Mouse (Mus musculus) liver, embryonic 14.5 days (tissue): ENCODE measurements around the gene Zcrb1. TPM values are rescaled to one million over a fixed set of nuclear protein-coding genes. Genes with fewer than 3 reads are reported as not detected.
A peak's percentile ranks its signal among the peaks of the same experiment; 100 is the strongest.

Source experiments
- ATAC-seq: fragments of 200-750 bp; cut with Nextera tagmentation; 2 replicates; pipeline ENCODE4 v1.8.0; 2017; ENCODE audit warnings: moderate number of reproducible peaks, mild to moderate bottlenecking, moderate library complexity; ENCODE audit not compliant: insufficient read depth
- DNase-seq, 3 experiments: peaks; one replicate each; pipeline ENCODE4 v3.0.0-alpha.2; 2012 to 2013; ENCODE audit warnings: low read depth in 3 of 3, low spot score in 3 of 3
- H3K27ac ChIP-seq: fragments of 300-500 bp; sonication (generic); 2 replicates; pipeline ENCODE4 v1.5.1; 2014; ENCODE audit warnings: moderate library complexity, mild to moderate bottlenecking, control low read depth, inconsistent platforms
- H3K27me3 ChIP-seq: fragments of 300-500 bp; sonication (generic); 2 replicates; pipeline ENCODE4 v1.6.1; 2014; ENCODE audit warnings: mild to moderate bottlenecking, low read length, moderate library complexity; ENCODE audit not compliant: control insufficient read depth, insufficient read depth
- H3K36me3 ChIP-seq: fragments of 300-500 bp; sonication (generic); replicated peaks from 2 replicates; pipeline ENCODE4 v1.6.1; 2014; ENCODE audit warnings: low read depth; ENCODE audit not compliant: control insufficient read depth, insufficient read depth
- H3K4me1 ChIP-seq, 2 experiments: fragments of 200-500 bp in 1 of 2; fragments of 300-500 bp in 1 of 2; sonication (generic) in 1 of 2; replicated peaks; 2 replicates each; pipeline ENCODE4 v1.6.1; 2012 to 2014; ENCODE audit warnings: antibody characterized with exemption in 1 of 2, inconsistent platforms in 1 of 2, low read length in 1 of 2; ENCODE audit not compliant: control insufficient read depth in 2 of 2, insufficient read depth in 2 of 2
- H3K4me2 ChIP-seq: fragments of 300-500 bp; sonication (generic); 2 replicates; pipeline ENCODE4 v1.6.1; 2014; ENCODE audit warnings: low read depth, mild to moderate bottlenecking, control low read depth, moderate library complexity
- H3K4me3 ChIP-seq, 2 experiments: fragments of 200-500 bp in 1 of 2; fragments of 300-500 bp in 1 of 2; sonication (generic) in 1 of 2; 2 replicates each; pipeline ENCODE4 v1.5.1; 2012 to 2014; ENCODE audit warnings: low read depth in 2 of 2, low read length in 2 of 2, mild to moderate bottlenecking in 2 of 2, control low read depth in 1 of 2, inconsistent platforms in 1 of 2, moderate library complexity in 1 of 2; ENCODE audit not compliant: insufficient read depth in 1 of 2
- H3K9ac ChIP-seq: fragments of 300-500 bp; sonication (generic); replicated peaks from 2 replicates; pipeline ENCODE4 v1.6.1; 2014; ENCODE audit warnings: mild to moderate bottlenecking, control low read depth, moderate library complexity
- H3K9me3 ChIP-seq: fragments of 300-500 bp; sonication (generic); 2 replicates; pipeline ENCODE4 v1.6.1; 2016; ENCODE audit warnings: low read length, mixed read lengths; ENCODE audit not compliant: control insufficient read depth
- CTCF ChIP-seq: IDR thresholded peaks from 2 replicates; pipeline ENCODE4 v1.5.1; 2016; ENCODE audit warnings: antibody characterized with exemption, low read depth, control low read depth
- EP300 ChIP-seq: IDR thresholded peaks from 2 replicates; pipeline ENCODE4 v1.6.1; 2016; ENCODE audit warnings: antibody characterized with exemption, low read depth
- WGBS: fragments of 180-500 bp; shearing (Covaris S2); extraction: QIAGEN DNeasy Blood & Tissue Kit; methylation state at CpG from one replicate; pipeline ENCODE4 v1.1.7; 2014; ENCODE audit not compliant: insufficient replicate concordance; 5-methylcytosine and 5-hydroxymethylcytosine counted together
- polyA plus RNA-seq, 2 experiments: library from polyadenylated mRNA; depleted of rRNA in 1 of 2; stranded (reverse) in 1 of 2; unstranded in 1 of 2; fragments of >200 nt; fragmentation: Nextera tagmentation in 1 of 2; extraction: Ambion mirVana in 1 of 2; gene quantifications; 2 replicates each; pipeline versions ENCODE4 v1.2.1 to v1.2.3; 2012 to 2014

Zcrb1 gene
- polyA plus RNA-seq, 2 experiments = 44.0 to 64.0 TPM

DNA sequence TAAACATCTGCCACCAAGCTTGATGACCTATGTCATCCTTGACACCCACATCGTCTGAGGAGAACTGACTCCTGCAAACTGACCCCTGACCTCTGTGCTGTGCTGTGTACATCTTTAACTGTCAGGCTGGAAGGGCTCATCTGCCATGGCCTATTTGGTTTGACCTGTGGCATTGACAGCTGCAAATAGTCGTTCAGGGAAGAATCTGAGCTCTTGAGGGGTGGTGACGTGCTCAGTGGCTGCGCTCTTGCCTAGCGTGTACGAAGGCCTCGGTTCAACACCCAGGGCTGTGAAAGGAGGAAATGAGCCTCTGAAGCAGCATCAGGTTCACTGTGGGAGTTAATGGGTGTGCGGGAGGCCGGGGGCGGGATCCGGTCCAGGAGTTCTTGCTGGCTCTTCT is 35.7 kb upstream of the Zcrb1 start:
- 72% methylated on average over 11 of the region's 11 CpGs for WGBS
- ATAC-seq = no peak
- no peak for DNase-seq
- no peak overlapping the region for H3K4me3 ChIP-seq
- TF ChIP-seq EP300 (no peak), CTCF (no peak)
- H3K27me3 ChIP-seq = no peaks in the 10 kb centered on the region
- no peak overlapping the region for H3K4me2 ChIP-seq
- H3K4me1 ChIP-seq = no peaks in the 10 kb centered on the region
- H3K9me3 ChIP-seq = no peaks in the 10 kb centered on the region
- no peak overlapping the region for H3K9ac ChIP-seq
- no peak overlapping the region for H3K27ac ChIP-seq
- peaks cover 3% of the 10 kb centered on the region; the same call in 1 of the 2 replicates for H3K36me3 ChIP-seq

DNA sequence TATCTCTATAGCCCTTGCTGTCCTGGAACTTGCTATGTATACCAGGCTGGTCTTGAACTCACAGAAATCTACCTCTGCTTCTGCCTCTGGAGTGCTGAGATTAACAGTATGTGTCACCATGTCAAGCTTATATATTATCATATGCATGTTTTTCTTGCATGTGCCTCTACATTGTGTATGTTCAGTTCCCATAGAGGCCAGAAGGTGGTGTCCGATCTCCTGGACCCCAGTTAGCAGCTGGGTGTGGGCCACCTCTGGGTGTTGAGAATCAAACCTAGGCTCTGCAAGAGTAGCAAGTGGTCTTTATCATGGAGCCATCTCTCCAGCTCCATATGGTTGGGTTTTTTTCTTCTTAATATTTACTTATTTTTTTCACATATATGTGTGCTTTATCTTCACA is 24.4 kb upstream of the Zcrb1 start:
- no peaks in the 10 kb centered on the region; the same call in 1 of the 2 replicates for H3K36me3 ChIP-seq
- no peak for TF ChIP-seq EP300
- peak; percentile 23; the same call in 1 of the 2 replicates for TF ChIP-seq CTCF
- WGBS = 88% methylated on average over 1 of the region's 1 CpGs
- H3K27me3 ChIP-seq = no peaks in the 10 kb centered on the region
- ATAC-seq (no peak), DNase-seq (no peak)
- H3K4me1 ChIP-seq = no peaks in the 10 kb centered on the region
- no peak overlapping the region for H3K4me2 ChIP-seq
- H3K27ac ChIP-seq = no peak overlapping the region
- no peak overlapping the region for H3K4me3 ChIP-seq
- H3K9ac ChIP-seq = no peak overlapping the region
- H3K9me3 ChIP-seq = no peaks in the 10 kb centered on the region

DNA sequence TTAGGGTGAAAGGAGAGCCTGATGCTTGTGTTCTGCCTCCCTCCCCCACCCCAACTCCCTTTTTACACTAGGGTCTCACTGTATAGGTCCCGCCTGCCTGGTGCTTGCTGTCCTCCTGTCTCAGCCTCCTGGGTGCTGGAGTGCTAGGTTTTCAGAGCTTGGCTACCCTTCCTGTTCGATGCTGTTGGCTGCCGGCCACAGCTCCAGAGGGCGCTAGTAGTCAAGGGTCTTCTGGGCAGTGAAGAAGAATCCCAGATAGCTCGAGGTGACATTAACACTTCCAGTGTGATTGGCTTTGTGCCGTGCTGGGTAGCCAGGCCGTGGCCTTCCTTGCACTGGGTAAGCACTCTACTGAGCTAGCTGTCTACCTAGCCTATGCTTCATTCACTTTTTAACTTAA is 22.5 kb upstream of the Zcrb1 start:
- ATAC-seq (no peak), DNase-seq (no peak)
- Histone ChIP-seq H3K36me3 (no peaks in the 10 kb centered on the region; the same call in 1 of the 2 replicates), H3K27me3 (no peaks in the 10 kb centered on the region), H3K4me1 (no peaks in the 10 kb centered on the region), H3K4me3 (no peak overlapping the region), H3K9me3 (no peaks in the 10 kb centered on the region), H3K9ac (no peak overlapping the region), H3K27ac (no peak overlapping the region), H3K4me2 (no peak overlapping the region)
- 74% methylated on average over 7 of the region's 7 CpGs for WGBS
- TF ChIP-seq EP300 = no peak
- TF ChIP-seq CTCF = peak; percentile 39

DNA sequence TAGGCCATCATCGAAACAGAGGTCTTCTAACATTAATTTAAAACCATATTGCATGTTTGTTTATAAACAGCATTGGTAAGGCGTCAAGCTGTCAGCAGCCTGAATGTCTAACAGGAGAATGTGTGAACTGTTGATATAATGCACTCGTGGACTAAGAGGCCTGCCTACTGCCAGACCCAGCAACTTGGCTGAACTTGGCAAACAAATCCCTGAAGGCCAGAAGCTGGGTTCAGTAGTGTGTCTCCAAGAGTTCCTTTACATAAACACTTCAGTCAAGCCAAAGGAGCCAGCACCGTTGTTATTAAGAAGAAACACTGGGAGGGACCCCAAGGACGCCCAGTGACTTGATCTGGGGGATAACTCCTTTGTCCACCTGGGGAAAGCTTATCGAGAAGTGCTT is 18.2 kb upstream of the Zcrb1 start:
- Histone ChIP-seq H3K27me3 (no peaks in the 10 kb centered on the region), H3K27ac (no peak overlapping the region), H3K4me2 (no peak overlapping the region), H3K9ac (no peak overlapping the region), H3K9me3 (no peaks in the 10 kb centered on the region), H3K4me1 (no peaks in the 10 kb centered on the region), H3K36me3 (peaks cover 2% of the 10 kb centered on the region), H3K4me3 (no peak overlapping the region)
- no peak for DNase-seq
- 72% methylated on average over 6 of the region's 6 CpGs for WGBS
- no peak for ATAC-seq
- TF ChIP-seq EP300 = no peak
- TF ChIP-seq CTCF = no peak

DNA sequence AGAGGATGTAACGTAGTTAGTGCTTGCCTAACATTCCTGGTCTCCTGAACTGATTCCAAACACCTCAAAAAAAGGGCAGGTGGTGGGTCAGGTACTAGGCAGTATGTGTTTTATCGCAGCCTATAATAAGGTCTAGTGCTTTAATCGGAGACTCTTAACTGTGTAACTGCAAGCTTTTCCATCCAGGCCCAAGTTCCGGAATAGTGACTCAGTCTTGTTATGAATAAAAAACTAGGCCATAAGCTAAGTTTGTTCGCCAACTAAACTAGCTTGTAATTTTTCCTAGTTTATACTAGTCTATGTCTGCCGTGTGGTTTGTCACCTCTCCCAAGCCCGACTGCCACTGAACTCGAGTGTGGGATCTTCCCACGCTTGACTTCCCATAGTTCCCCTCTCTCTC is 16.3 kb upstream of the Zcrb1 start:
- DNase-seq (no peak), ATAC-seq (no peak)
- Histone ChIP-seq H3K27ac (no peak overlapping the region), H3K9ac (no peak overlapping the region), H3K9me3 (no peaks in the 10 kb centered on the region), H3K36me3 (peaks cover 2% of the 10 kb centered on the region), H3K4me2 (no peak overlapping the region), H3K4me3 (no peak overlapping the region), H3K27me3 (no peaks in the 10 kb centered on the region), H3K4me1 (no peaks in the 10 kb centered on the region)
- TF ChIP-seq EP300 = no peak
- 87% methylated on average over 9 of the region's 9 CpGs for WGBS
